Mouse (Mus musculus): Measurements from ENCODE around the gene Fam185a.

Fam185a gene

DNA sequence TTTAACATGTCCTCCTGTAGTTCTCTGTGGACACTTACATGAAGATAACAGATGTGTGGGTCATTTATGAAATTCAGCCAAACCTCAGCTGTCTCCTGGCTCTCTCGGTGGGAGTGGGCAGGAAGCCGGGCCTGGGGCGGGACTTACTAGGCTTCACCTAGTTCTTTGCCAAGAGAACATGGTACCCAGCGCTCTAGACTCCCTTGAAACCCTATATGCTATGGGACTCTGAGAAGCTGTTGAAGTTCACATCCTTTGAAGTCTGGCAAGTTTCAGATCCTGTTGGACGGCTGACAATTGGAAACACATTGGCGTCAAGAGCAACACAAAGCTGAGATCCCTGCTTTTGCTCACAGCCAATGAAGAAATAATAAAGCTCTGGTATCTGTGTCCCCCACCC is 71.6 kb downstream of the Fam185a start:
- DNase-seq, result peak; percentile 37

DNA sequence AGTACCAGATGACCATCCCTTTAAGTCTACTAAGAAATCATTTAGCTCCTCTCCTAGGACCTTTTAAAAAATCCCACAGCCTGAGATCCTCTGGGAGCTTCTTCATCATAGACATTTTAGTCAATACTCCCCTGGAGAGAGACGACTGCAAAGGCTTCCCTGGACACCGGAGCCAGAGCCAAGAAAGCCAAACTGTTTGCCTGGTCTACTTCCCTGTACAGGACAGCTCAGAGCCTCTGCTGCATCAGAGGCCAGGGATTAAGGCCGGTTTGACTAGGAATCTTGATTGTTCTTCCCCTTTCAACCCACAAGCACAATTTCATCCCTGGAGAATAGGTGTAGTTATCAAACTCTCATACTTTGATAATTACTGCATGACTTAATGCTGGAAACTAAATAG is 72.1 kb downstream of the Fam185a start:
- no peak for DNase-seq

DNA sequence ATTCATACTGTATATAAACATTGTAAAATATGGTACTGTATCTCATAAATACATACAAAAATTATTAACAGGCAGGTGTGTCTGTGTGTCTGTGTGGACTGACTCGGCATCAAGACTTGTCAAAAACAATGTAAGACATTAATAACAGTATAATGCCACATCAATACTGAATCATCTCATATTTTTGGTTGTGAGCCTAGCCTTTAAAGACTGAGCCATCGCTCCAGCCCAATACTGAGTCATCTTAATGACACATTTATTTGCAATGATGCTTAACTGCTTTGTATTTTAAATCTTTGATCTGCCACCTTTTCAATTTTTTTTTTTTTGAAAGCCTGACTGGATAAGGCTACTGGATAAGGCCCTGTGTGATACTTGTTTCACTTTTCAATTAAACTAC is 73.7 kb downstream of the Fam185a start:
- DNase-seq, result no peak

DNA sequence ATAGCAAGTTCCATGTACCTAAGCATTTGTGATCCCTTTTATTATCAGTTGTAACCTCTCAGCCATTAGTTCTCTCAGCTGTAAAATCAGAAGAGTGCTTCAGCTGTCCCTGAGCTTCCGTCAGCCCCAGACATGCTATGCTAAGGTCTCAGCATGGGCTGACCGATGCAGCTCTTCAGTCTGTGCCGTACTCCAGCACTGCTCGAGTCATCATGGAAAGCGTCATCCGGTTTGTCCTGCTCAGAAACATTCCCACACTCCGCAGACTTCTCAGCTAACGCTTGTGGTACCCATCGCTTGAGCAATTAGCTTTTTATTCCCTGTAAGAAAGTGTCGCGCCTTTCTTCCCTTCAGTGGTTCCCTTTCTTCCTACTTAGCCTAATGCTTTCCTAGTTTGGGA is 74.2 kb downstream of the Fam185a start:
- DNase-seq, result no peak

DNA sequence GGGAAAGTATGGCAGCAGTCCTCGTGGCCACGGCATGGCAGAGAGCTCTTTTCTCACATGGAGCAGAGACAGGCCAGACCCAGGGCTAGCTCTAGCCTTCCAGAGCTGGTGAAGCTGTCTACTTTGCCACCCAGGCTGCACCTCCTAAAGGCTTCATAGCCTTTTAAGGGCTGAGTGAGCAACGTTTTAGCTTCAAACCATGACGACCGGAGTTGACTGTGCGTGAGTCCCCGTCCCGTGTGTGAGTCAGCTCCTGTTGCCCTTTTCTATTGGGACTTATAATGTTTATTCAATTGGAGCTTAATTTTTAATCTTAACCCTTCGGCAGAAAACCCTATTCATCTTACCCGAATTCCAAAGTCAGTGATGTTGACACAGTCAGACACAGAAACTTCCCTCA is 75.4 kb downstream of the Fam185a start:
- DNase-seq, result no peak

DNA sequence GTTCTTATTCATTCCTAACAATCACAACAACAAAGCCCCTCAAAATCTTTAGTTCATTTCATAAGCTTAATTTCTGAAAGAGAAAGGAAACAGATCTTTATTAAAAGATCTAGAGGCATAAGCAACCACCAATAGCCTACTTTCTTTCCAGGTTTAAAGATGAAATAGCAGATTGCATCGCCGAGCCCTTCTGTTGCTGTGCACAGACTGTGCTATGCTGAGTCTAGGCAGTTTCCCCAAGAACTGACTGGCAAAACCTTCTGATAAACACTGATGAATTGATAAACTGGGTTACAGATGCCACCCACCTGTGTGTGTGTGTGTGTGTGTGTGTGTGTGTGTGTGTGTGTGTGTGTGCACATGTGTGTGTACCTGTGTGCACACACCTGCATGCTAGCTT is 76.2 kb downstream of the Fam185a start:
- DNase-seq, result no peak

DNA sequence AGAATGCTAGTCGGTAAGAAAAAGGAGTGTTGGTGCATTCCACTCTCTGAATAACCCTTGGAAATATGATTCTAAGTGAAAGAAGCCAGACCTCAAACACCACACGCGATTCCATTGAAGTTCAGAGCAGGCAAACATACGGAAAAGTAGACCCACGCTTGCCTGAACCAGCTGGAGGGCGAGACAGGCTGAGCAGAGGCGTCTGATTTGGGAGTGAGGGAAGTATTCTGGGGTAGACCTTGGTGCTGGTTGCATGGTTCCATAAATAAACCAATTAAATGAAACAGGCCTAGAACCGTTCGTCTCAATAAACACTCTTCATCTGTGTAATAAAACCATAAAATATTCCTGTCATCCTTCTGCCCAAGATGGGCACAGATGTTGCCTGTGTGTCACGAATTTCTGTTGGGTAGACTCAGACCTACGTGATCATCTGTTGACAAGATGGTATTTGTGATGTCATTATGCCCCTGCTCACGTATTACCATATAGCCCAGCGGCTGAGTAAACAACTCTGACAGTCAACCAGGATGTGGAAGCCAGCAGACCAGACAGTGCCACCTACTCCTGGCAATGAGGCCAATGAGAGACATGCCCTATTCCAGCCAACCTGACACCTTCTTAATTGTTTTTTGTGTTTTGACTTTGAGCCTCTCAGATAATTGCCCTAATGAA is 78.3 kb downstream of the Fam185a start:
- no peak for DNase-seq

DNA sequence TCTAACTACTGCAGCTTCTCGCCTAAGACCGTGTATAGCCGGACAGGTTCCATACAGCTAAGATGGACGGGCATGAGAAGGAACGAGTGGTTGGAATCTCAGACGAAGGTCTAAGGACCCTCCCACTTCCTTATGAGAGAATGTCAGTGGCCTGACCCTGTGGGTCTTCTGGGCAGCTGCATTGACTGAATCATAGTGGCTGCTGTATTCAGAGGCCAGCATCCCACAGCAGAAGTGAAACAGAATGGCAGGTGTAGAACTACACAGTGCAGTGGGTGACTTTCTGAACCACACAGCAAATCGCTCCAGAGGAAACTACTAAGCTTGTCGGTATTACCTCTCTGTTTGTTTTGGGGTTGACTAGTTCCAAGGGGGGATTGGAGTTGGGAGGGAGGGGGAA is 80.4 kb downstream of the Fam185a start:
- DNase-seq, result no peak

DNA sequence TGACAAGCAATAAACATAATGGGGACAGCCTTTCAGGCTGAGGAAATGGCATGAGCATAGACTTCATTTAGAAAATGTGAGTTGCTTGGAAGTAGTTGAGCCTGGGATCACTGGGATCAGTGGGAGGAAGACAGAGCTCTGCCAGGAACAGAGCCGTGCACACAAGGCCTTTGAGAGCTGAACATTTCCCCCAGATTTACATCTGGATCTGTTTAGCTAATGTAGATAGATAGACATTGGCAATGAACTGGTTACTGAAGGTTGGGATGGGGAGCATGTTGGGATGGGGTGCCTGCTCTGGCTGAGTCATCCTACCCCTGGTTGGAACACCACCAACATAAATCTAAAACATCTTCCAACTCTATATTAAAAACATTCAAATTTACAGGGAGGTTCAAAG is 82.1 kb downstream of the Fam185a start:
- no peak for DNase-seq

DNA sequence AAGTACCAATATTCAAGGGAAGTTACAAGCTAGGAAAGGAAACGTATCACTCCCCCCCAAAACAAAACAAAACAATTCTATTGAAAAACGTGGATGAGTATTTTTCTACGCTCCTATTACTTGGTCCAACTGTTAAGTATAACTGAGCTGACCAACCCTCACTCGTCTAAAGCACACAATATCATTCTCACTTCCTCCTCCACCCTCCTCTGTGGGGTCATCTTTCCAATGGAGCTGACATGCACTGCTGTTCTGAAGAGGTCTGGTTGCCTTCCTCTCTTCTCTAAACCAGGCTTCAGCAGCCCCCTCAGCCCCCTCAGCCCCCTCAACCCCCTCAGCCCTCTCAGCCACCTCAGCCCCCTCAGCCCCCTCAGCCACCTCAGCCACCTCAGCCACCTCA is 85.0 kb downstream of the Fam185a start:
- DNase-seq, result no peak

DNA sequence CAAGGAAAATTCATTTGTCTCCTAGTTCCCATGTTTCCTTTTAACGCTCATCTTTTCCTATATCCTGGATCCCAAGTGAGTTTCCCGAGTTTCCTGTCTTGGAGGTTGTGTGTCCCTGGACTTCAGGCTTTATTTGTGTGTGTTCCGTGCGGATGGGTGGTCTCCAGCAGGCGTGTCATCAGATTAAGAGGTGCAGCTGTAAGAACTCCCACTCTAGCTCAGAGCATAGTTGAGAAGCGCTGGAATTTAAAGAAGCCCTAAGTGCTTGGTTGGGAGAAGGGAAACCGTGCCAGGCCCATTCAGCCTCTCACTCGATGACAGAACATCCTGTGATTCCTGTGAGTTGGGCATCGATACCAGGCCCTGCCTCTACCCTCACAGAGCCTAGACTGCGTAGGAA is 88.6 kb downstream of the Fam185a start:
- DNase-seq, result no peak

DNA sequence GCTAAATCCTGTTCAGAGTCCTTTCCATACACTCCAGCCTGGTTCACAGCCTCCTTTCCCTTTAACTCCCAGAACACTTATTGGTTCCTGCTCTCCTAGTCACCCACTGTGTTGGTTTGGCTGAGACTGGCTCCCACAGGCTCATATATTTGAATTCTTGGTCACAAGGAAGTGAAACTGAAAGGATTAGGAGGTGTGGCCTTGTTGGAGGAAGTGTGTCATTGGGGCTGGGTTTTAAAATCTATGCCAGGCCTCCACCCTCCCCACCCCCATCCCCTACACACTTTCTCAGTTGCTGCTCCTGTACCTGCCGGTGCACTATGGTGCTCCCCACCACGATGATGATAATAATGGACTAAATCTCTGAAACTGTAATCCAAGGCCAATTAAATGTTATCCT is 92.8 kb downstream of the Fam185a start:
- no peak for DNase-seq

DNA sequence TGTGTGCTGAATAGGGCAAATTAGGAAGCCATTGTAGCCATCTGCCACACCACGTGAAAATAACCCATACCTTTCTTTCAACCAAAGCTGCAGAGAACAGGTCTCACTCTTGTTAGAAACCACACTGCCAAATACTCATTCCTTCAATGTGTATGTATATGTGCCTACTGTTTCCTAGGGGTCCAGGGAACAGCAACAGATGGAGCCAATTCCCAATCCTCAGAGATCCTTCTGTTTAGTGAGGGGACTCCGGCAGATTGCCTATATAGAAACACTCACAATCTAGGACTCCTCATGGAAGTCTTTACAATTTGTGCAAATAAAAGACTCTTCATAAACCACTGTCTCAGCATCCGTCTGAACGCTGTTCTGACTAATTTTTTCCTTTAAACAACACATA is 93.4 kb downstream of the Fam185a start:
- DNase-seq, result no peak

DNA sequence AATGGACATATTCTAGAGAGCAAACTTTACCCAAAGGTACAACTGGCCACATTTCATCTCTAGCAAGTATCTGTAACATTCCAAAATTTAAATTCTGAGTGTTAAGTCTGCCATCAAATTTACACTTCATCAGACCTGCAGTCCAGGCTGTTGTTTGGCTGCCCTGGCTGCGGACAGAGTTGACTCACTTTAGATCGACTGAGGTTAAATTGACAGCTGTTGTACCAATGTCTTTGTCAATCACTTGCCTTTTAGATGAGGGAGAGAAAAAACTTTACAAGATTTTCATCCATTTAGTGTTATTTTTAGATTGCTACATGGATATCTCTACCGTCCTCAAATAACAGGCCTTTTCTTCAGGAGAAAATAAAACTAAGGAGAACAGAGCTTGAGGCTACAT is 94.4 kb downstream of the Fam185a start:
- no peak for DNase-seq

DNA sequence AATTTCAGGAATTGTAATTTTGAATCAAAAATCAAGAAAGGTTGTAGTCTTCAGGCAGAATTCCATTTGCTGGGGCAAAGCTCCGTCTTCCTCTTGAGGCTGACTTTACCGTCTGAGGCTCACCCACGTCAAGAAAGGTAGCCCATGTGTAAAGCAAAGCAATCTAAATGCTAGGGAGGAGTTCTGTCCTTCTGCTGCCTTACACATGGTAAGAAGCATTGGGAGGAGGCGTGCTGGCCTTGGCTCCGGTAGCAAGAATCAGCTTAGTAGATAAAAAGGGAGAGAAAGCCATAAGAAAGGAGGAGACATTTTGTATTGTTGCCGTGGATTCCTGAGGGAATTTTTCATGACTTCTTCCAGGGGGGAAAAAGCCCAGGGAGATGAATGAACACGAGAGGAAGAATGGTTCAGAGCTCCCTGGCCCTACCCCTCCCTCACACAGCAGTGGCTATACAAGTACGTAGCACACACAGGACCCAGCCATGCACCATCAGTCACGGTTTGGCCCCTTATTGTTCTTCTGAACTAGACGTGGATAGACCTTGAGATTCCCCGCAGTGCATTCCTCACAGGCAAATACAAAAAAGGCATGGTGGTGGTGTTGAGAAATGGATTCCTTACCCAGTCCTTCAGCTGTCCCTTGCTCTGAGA is 102.2 kb downstream of the Fam185a start:
- no peak for DNase-seq

DNA sequence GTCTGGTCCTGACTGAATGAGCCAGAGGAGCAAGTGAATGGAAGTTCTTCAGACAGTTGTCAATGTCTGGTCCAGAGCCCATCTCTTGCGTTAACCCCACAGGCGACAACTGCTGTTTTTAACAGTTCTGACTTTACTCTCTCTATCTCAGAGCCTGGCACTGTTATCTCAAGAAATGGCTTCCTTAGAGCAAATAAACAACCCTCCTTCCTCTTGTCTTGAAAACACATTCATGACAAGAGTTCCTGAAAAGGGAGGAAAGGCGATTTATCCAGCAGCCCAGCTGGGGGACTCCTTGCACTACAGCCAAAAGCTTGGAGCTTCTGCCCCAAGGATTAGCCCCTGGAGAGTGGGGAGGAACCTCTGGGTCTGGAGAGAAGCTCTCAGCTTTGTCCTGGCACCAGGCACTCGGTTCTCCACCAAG is 102.7 kb downstream of the Fam185a start:
- peak; percentile 75 for DNase-seq

DNA sequence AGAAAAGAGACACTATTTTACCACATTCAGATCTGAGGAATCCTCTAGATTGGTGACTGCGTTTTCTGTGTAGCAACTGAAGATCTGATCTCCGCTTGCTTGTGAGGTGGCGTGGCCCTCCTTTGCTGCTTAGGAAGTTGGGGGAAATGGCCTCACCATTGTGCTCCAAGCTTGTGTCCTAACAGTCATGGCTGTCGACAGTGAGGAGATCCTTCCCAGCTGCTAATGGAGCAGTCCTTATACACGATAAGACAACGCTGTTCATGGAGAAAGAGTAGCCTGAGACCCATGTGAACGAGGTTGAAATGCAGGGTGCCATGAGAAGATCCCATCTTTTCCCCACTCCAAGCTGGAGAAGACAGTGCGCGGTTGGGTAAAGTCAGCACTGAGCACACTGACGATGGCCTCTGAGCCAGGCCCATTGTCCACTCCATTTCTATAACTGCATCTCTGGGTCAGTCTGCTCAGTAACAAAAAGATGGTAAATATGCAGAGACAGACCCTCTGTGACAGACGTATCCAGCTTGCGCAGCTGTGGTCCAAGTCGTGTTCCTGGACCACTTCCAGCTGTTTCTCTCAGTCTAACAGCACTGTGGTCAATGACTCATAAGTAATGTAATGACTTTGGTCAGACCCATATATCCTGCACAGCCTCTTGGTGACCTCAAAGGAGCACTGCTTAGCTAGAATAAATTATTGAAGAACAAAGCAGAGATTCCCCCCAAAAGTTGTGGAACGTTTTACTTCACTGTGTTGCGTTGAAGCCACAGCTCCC is 103.5 kb downstream of the Fam185a start:
- peak; percentile 75 for DNase-seq

DNA sequence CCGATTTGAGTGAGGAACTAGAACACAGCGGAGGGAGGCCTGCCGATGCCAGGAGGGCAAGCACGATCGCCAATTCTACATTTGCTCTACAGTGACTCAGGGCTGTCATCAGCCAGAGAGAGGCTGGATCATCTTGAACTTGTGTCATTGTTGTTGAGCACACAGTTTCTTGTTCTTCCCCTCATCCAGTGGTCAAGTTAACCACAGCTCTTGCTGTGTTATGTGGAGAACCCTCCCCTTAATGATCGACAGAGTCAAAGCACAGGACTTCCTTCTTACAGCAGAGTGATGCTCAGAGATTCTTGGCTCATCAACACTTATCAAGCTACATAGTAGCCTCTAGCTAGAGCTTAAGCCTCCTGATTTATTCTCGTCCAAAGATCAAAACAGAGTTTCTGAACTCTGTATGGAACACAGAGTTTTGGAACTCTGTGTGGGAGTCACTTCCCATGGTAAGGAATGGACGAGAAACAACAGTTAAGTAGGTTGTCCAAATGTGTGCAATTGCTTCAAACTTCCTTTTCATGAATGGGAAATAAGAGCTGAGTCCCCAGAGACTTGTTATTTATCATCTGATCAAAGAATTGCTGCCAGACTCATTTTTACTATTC is 104.5 kb downstream of the Fam185a start:
- DNase-seq, result peak; percentile 6

All from lung, postnatal 10 days (tissue).